Mouse (Mus musculus) cerebellum, adult 18-20 months (tissue): ENCODE data around the gene Lcn11.

Source experiments
- DNase-seq, 2 experiments: peaks; one replicate each; pipeline ENCODE4 v3.0.0; 2021

Gene Lcn11

GRCm38 (mm10) chr2:25828344-25828947 is 51.6 kb downstream of the Lcn11 start:
- DNase-seq, result no peak
